Mouse (Mus musculus) limb, embryonic 14.5 days (tissue): ENCODE results near the gene Tmem185b. TPM values are rescaled to one million over a fixed set of nuclear protein-coding genes. Genes with fewer than 3 reads are reported as not detected.
A peak's percentile ranks its signal among the peaks of the same experiment; 100 is the strongest.

Experiments used
- ATAC-seq: fragments of 200-750 bp; cut with Nextera tagmentation; 2 replicates; pipeline ENCODE4 v1.8.0; 2017; ENCODE audit warnings: low read depth, moderate number of reproducible peaks, moderate TSS enrichment; ENCODE audit not compliant: low FRiP score
- DNase-seq: peaks from one replicate; pipeline ENCODE4 v3.0.0-alpha.2; 2015; ENCODE audit warnings: low spot score
- H3K27ac ChIP-seq: fragments of 300-500 bp; sonication (generic); replicated peaks from 2 replicates; pipeline ENCODE4 v1.5.1; 2014; ENCODE audit warnings: low read depth, mild to moderate bottlenecking, low read length, moderate library complexity, mixed read lengths
- H3K27me3 ChIP-seq: fragments of 300-500 bp; sonication (generic); 2 replicates; pipeline ENCODE4 v1.6.1; 2014; ENCODE audit warnings: low read length, mixed read lengths; ENCODE audit not compliant: control insufficient read depth, insufficient read depth
- H3K36me3 ChIP-seq: fragments of 300-500 bp; sonication (generic); 2 replicates; pipeline ENCODE4 v1.6.1; 2014; ENCODE audit warnings: mild to moderate bottlenecking, low read length, moderate library complexity, mixed read lengths; ENCODE audit not compliant: control insufficient read depth, insufficient read depth
- H3K4me1 ChIP-seq: fragments of 300-500 bp; sonication (generic); 2 replicates; pipeline ENCODE4 v1.6.1; 2014; ENCODE audit warnings: antibody characterized with exemption, low read length, mixed read lengths; ENCODE audit not compliant: control insufficient read depth, insufficient read depth
- H3K4me2 ChIP-seq: fragments of 300-500 bp; sonication (generic); replicated peaks from 2 replicates; pipeline ENCODE4 v1.6.1; 2014; ENCODE audit warnings: low read depth, mild to moderate bottlenecking, low read length, moderate library complexity; ENCODE audit not compliant: severe bottlenecking
- H3K4me3 ChIP-seq: fragments of 300-500 bp; sonication (generic); replicated peaks from 2 replicates; pipeline ENCODE4 v1.5.1; 2014; ENCODE audit warnings: low read length
- H3K9ac ChIP-seq: fragments of 300-500 bp; sonication (generic); 2 replicates; pipeline ENCODE4 v1.6.1; 2014; ENCODE audit warnings: mild to moderate bottlenecking, low read depth, low read length, moderate library complexity; ENCODE audit not compliant: severe bottlenecking
- H3K9me3 ChIP-seq: fragments of 300-500 bp; sonication (generic); 2 replicates; pipeline ENCODE4 v1.6.1; 2016; ENCODE audit warnings: low read length; ENCODE audit not compliant: control insufficient read depth
- POLR2A ChIP-seq: fragments of 200-500 bp; IDR thresholded peaks from 2 replicates; pipeline ENCODE4 v1.8.0; 2012; ENCODE audit warnings: inconsistent platforms, mild to moderate bottlenecking, moderate library complexity, borderline replicate concordance; ENCODE audit not compliant: insufficient read depth, insufficient read length; ENCODE audit errors: extremely low read depth
- WGBS: fragments of 180-500 bp; shearing (Covaris S2); extraction: QIAGEN DNeasy Blood & Tissue Kit; methylation state at CpG from one replicate; pipeline ENCODE4 v1.1.7; 2014; 5-methylcytosine and 5-hydroxymethylcytosine counted together
- polyA plus RNA-seq, 2 experiments: library from polyadenylated mRNA; depleted of rRNA in 1 of 2; stranded (reverse) in 1 of 2; unstranded in 1 of 2; fragments of >200 nt; fragmentation: Nextera tagmentation in 1 of 2; extraction: Ambion mirVana in 1 of 2; gene quantifications; 2 replicates each; pipeline versions ENCODE4 v1.2.1 to v1.2.3; 2012 to 2014

The Tmem185b gene
- polyA plus RNA-seq, 2 experiments, result 23.0 to 24.3 TPM

DNA sequence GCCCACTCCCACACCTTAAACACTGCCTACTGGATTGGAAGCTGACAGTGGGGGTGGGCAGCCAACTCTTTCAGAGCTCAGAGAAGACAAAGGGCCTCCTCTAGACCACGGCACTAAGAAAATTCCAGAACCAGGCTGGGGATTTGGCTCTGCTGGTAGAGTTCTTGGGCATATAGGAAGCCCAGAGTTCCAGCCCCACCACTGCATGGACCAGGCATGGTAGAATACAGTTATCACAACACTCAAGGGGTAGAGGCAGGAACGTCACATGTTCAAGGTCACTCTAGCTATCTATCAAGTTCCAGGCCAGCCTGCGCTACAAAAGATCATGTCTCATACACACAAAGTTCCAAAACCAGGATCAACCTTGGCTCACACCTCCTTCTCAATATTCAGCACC, 22.8 kb upstream of the Tmem185b start:
- no peak for DNase-seq
- Histone ChIP-seq H3K9ac (no peak overlapping the region), H3K4me1 (peaks cover 6% of the 10 kb centered on the region), H3K36me3 (0 out of 2 replicates have a peak, but pooled peaks cover 4% of the 10 kb centered on the region), H3K4me2 (peak overlapping the region; percentile 51), H3K9me3 (no peaks in the 10 kb centered on the region), H3K27ac (no peak overlapping the region), H3K4me3 (peak overlapping the region; percentile 70), H3K27me3 (no peaks in the 10 kb centered on the region)
- WGBS, result 81% methylated on average over 3 of the region's 3 CpGs
- TF ChIP-seq POLR2A, result no peak
- ATAC-seq, result no peak

DNA sequence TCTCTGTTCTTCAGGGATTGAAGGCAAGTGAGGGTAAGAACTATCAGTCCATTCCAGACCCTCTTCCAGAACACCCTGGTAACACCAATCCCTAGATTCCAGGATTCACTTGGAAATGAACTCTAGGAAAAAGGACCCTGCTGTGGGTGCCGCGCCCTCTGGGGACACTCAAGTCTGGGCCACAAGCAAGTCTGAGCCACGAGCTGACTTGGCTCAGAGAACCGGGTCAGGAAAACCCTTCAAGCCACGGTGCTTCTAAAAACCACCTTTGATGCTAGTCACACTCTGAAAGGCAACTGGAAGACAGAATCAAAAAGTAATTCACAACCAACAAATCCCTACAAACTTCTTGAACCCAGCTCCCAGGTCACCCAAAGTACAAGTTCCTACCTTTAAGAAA, 22.2 kb upstream of the Tmem185b start:
- Histone ChIP-seq H3K27ac (peak overlapping the region; percentile 48; the same call in 1 of the 2 replicates), H3K9me3 (no peaks in the 10 kb centered on the region), H3K36me3 (0 out of 2 replicates have a peak, but pooled peaks cover 4% of the 10 kb centered on the region), H3K27me3 (no peaks in the 10 kb centered on the region), H3K4me3 (peak overlapping the region; percentile 70), H3K4me1 (peaks cover 13% of the 10 kb centered on the region), H3K9ac (peak overlapping the region; percentile 72), H3K4me2 (peak overlapping the region; percentile 51)
- no peak for TF ChIP-seq POLR2A
- DNase-seq (no peak), ATAC-seq (no peak)
- WGBS, result 14% methylated on average over 5 of the region's 5 CpGs

- H3K27me3 ChIP-seq, result no peaks in the 10 kb centered on the region
- DNase-seq, result peak; percentile 96
- peak within 1 kb of the TSS; percentile 72 for H3K9ac ChIP-seq
- no peaks in the 10 kb centered on the region for H3K9me3 ChIP-seq
- no peak for TF ChIP-seq POLR2A
- H3K4me3 ChIP-seq, result peak within 1 kb of the TSS; percentile 70
- peak within 1 kb of the TSS; percentile 51 for H3K4me2 ChIP-seq
- 0 out of 2 replicates have a peak, but pooled peaks cover 4% of the 10 kb centered on the region for H3K36me3 ChIP-seq
- peak; percentile 99 for ATAC-seq
- H3K4me1 ChIP-seq, result peaks cover 14% of the 10 kb centered on the region
- peak within 1 kb of the TSS; percentile 48; the same call in 1 of the 2 replicates for H3K27ac ChIP-seq
- WGBS, result 3% methylated on average over 56 of the region's 57 CpGs
Observed at GRCm38 (mm10) chr1:119504260-119505062, 21.5 kb upstream of the Tmem185b start, which contains the start of gene Ralb. Ralb (minus strand) TSS chr1:119504794.

GRCm38 (mm10) chr1:119505951-119506350, 20.0 kb upstream of the Tmem185b start:
- ATAC-seq (no peak), DNase-seq (no peak)
- H3K9ac ChIP-seq, result no peak overlapping the region
- no peaks in the 10 kb centered on the region for H3K27me3 ChIP-seq
- peaks cover 14% of the 10 kb centered on the region for H3K4me1 ChIP-seq
- WGBS, result 85% methylated on average over 3 of the region's 3 CpGs
- 0 out of 2 replicates have a peak, but pooled peaks cover 4% of the 10 kb centered on the region for H3K36me3 ChIP-seq
- TF ChIP-seq POLR2A, result no peak
- no peaks in the 10 kb centered on the region for H3K9me3 ChIP-seq
- H3K27ac ChIP-seq, result no peak overlapping the region
- H3K4me3 ChIP-seq, result no peak overlapping the region
- no peak overlapping the region for H3K4me2 ChIP-seq

GRCm38 (mm10) chr1:119508548-119508947, 17.4 kb upstream of the Tmem185b start:
- no peaks in the 10 kb centered on the region for H3K27me3 ChIP-seq
- H3K4me2 ChIP-seq, result no peak overlapping the region
- no peak overlapping the region for H3K9ac ChIP-seq
- ATAC-seq (no peak), DNase-seq (no peak)
- peaks cover 11% of the 10 kb centered on the region for H3K4me1 ChIP-seq
- H3K27ac ChIP-seq, result 0 out of 2 replicates have a peak overlapping the region, but pooled peaks have one; percentile 15
- H3K36me3 ChIP-seq, result no peaks in the 10 kb centered on the region
- TF ChIP-seq POLR2A, result no peak
- 40% methylated on average over 4 of the region's 4 CpGs for WGBS
- no peak overlapping the region for H3K4me3 ChIP-seq
- no peaks in the 10 kb centered on the region for H3K9me3 ChIP-seq
